Mouse (Mus musculus) G1E-ER4 (cell line): Measurements from ENCODE around the gene Akr1e1. TPM values are rescaled to one million over a fixed set of nuclear protein-coding genes. Genes with fewer than 3 reads are reported as not detected.

ENCODE experiments used
- GATA1 ChIP-seq: IDR thresholded peaks from one replicate; pipeline ENCODE4 v1.8.0; 2012; ENCODE audit warnings: low read length, inconsistent platforms
- polyA plus RNA-seq: library from polyadenylated mRNA; stranded (reverse); fragments of >175 nt; gene quantifications from 2 replicates; pipeline ENCODE4 v1.2.3, GENCODE M21; 2012

Gene Akr1e1
- polyA plus RNA-seq, result 0.22 and 0.29 TPM in 2 replicates

- TF ChIP-seq GATA1, result no peak
These were observed at the start of gene Akr1e1 for GRCm38 (mm10) chr13:4608961-4609409. Akr1e1 (minus strand) TSS chr13:4609174.

- no peak for TF ChIP-seq GATA1
These were observed 49.4 kb upstream of the Akr1e1 start for GRCm38 (mm10) chr13:4658346-4658745.

- no peak for TF ChIP-seq GATA1
These were observed 47.5 kb upstream of the Akr1e1 start for GRCm38 (mm10) chr13:4656277-4657146.

GRCm38 (mm10) chr13:4650190-4650589, 41.2 kb upstream of the Akr1e1 start:
- TF ChIP-seq GATA1, result no peak

GRCm38 (mm10) chr13:4645248-4645647, 36.3 kb upstream of the Akr1e1 start:
- TF ChIP-seq GATA1, result no peak

GRCm38 (mm10) chr13:4610902-4611301, 1.9 kb upstream of the Akr1e1 start:
- TF ChIP-seq GATA1, result no peak

GRCm38 (mm10) chr13:4608530-4608929, 444 bp downstream of the Akr1e1 start:
- no peak for TF ChIP-seq GATA1

GRCm38 (mm10) chr13:4606821-4607220, 2.2 kb downstream of the Akr1e1 start:
- no peak for TF ChIP-seq GATA1

GRCm38 (mm10) chr13:4576921-4577320, 32.1 kb downstream of the Akr1e1 start:
- TF ChIP-seq GATA1, result no peak

GRCm38 (mm10) chr13:4573871-4574270, 35.1 kb downstream of the Akr1e1 start, which contains the start of gene Akr1c21:
Akr1c21 (plus strand) TSS chr13:4574075.
- TF ChIP-seq GATA1, result no peak

GRCm38 (mm10) chr13:4565996-4566395, 43.0 kb downstream of the Akr1e1 start:
- TF ChIP-seq GATA1, result no peak

- TF ChIP-seq GATA1, result no peak
These were observed 48.5 kb downstream of the Akr1e1 start for GRCm38 (mm10) chr13:4560500-4560899.

GRCm38 (mm10) chr13:4559143-4559542, 49.8 kb downstream of the Akr1e1 start:
- no peak for TF ChIP-seq GATA1

Other genes starting within 250 kb of the Akr1e1 start
- not detected in 2 replicates for gene Akr1c6, start 174.9 kb downstream of the Akr1e1 start, polyA plus RNA-seq
- not detected in 2 replicates for gene Akr1c20, start 85.8 kb downstream of the Akr1e1 start, polyA plus RNA-seq
- not detected in 2 replicates for gene Akr1c21, start 35.1 kb downstream of the Akr1e1 start, polyA plus RNA-seq